Mouse (Mus musculus) kidney, adult 2 months (tissue): ENCODE results near the gene Nodal. TPM values are rescaled to one million over a fixed set of nuclear protein-coding genes. Genes with fewer than 3 reads are reported as not detected.

Source experiments
- DNase-seq: peaks from one replicate; pipeline ENCODE4 v3.0.0; 2021
- H3K27ac ChIP-seq: fragments of 200-500 bp; 2 replicates; pipeline ENCODE4 v1.5.1; 2012; ENCODE audit warnings: low read depth, low read length, control low read depth, inconsistent platforms; ENCODE audit not compliant: insufficient read depth
- H3K27me3 ChIP-seq: fragments of 200-500 bp; replicated peaks from 2 replicates; pipeline ENCODE4 v1.6.1; 2012; ENCODE audit warnings: mild to moderate bottlenecking, moderate library complexity, low read length, inconsistent platforms; ENCODE audit not compliant: control insufficient read depth, insufficient read depth
- H3K36me3 ChIP-seq: fragments of 200-500 bp; 2 replicates; pipeline ENCODE4 v1.6.1; 2012; ENCODE audit warnings: mild to moderate bottlenecking, moderate library complexity, low read length, inconsistent platforms; ENCODE audit not compliant: control insufficient read depth, insufficient read depth
- H3K4me1 ChIP-seq: fragments of 200-500 bp; 2 replicates; pipeline ENCODE4 v1.6.1; 2011; ENCODE audit warnings: low read length; ENCODE audit not compliant: control insufficient read depth, insufficient read depth
- H3K4me3 ChIP-seq: fragments of 200-500 bp; 2 replicates; pipeline ENCODE4 v1.5.1; 2011; ENCODE audit warnings: mild to moderate bottlenecking, low read depth, low read length, control low read depth; ENCODE audit not compliant: insufficient read depth
- CTCF ChIP-seq: fragments of 200-500 bp; conservative IDR thresholded peaks from 2 replicates; pipeline ENCODE4 v1.5.1; 2011; ENCODE audit warnings: low read depth, mild to moderate bottlenecking, control low read depth, low read length, moderate library complexity, mixed read lengths; ENCODE audit not compliant: insufficient read depth, insufficient read length
- POLR2A ChIP-seq: fragments of 200-500 bp; IDR thresholded peaks from one replicate; pipeline ENCODE4 v1.6.1; 2011; ENCODE audit warnings: low read depth, low read length, control low read depth
- WGBS: fragments of 180-500 bp; shearing (Covaris S2); methylation state at CpG from one replicate; pipeline ENCODE4 v1.1.7; 2018; 5-methylcytosine and 5-hydroxymethylcytosine counted together
- polyA plus RNA-seq: library from polyadenylated mRNA; depleted of rRNA; stranded (reverse); fragments of >200 nt; gene quantifications from 2 replicates; pipeline ENCODE4 v1.2.3, GENCODE M21; 2012; rRNA removed

Nodal gene
- polyA plus RNA-seq, 1 experiment = 0.06 TPM

GRCm38 (mm10) chr10:61465009-61465408 lies 47.2 kb downstream of the Nodal start:
- TF ChIP-seq CTCF = no peak
- 58% methylated on average over 4 of the region's 4 CpGs for WGBS
- Histone ChIP-seq H3K4me3 (no peak overlapping the region), H3K27ac (no peak overlapping the region), H3K4me1 (no peaks in the 10 kb centered on the region), H3K27me3 (no peaks in the 10 kb centered on the region), H3K36me3 (no peaks in the 10 kb centered on the region)
- DNase-seq = no peak

- H3K27me3 ChIP-seq = no peaks in the 10 kb centered on the region
- H3K4me3 ChIP-seq = no peak overlapping the region
- WGBS = 73% methylated on average over 8 of the region's 8 CpGs
- no peak overlapping the region for H3K27ac ChIP-seq
- no peaks in the 10 kb centered on the region for H3K36me3 ChIP-seq
- H3K4me1 ChIP-seq = no peaks in the 10 kb centered on the region
- no peak for DNase-seq
- TF ChIP-seq POLR2A = no peak
- peak; percentile 41 for TF ChIP-seq CTCF
These were observed 48.5 kb downstream of the Nodal start for GRCm38 (mm10) chr10:61466242-61466641.

GRCm38 (mm10) chr10:61466873-61467272 lies 49.1 kb downstream of the Nodal start:
- H3K4me3 ChIP-seq = no peak overlapping the region
- WGBS = 20% methylated on average over 5 of the region's 5 CpGs
- DNase-seq = no peak
- no peaks in the 10 kb centered on the region for H3K4me1 ChIP-seq
- H3K36me3 ChIP-seq = no peaks in the 10 kb centered on the region
- H3K27me3 ChIP-seq = no peaks in the 10 kb centered on the region
- no peak overlapping the region for H3K27ac ChIP-seq
- TF ChIP-seq CTCF (peak; percentile 65), POLR2A (no peak)

GRCm38 (mm10) chr10:61468900-61469299 lies 51.1 kb downstream of the Nodal start:
- 60% methylated on average over 7 of the region's 7 CpGs for WGBS
- no peaks in the 10 kb centered on the region for H3K36me3 ChIP-seq
- no peak overlapping the region for H3K27ac ChIP-seq
- no peaks in the 10 kb centered on the region for H3K4me1 ChIP-seq
- H3K4me3 ChIP-seq = no peak overlapping the region
- TF ChIP-seq POLR2A (no peak), CTCF (no peak)
- DNase-seq = no peak
- no peaks in the 10 kb centered on the region for H3K27me3 ChIP-seq

DNA sequence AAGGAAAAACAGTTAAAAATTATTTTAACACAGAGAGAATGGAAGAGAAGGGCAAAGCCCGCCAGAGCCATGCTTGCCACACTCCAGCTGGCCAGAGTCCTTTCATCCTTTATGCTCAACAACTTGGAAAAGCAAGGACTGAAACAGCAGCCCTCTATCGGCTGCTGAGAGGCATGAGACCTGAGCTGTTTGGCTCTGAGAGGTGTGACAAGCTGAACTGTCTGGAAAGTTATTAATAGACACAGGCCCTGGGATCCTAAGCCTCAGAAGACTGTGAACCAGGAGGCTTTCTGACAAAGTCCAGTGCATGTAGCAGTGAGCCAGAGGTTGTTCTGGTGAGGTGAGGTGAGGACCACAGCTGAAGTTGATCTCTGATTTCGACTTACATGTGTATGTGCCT lies 55.9 kb downstream of the Nodal start:
- H3K36me3 ChIP-seq = no peaks in the 10 kb centered on the region
- no peak overlapping the region for H3K4me3 ChIP-seq
- no peak for TF ChIP-seq CTCF
- no peak for TF ChIP-seq POLR2A
- no peak overlapping the region for H3K27ac ChIP-seq
- 50% methylated on average over 3 of the region's 3 CpGs for WGBS
- no peaks in the 10 kb centered on the region for H3K27me3 ChIP-seq
- peak; percentile 15 for DNase-seq
- no peaks in the 10 kb centered on the region for H3K4me1 ChIP-seq

DNA sequence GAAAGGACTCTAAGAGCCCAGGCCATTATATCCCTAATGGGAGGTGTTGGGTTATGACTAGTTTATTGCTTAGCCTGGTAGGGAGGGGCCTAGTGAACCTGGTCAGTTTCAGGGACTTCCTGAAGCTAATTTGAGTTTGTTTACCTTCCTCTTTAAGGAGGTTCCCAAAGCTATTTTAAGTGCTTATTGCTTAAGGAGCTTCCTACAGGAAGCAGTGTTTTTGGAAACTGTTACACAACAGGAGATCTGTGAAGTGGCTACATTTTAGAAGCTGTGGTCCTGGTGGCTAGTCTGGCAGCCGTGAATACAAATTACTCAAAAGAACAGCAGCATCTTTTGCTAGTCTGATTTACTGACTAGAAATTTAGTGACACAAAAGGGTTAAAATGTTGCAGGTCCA lies 56.6 kb downstream of the Nodal start:
- no peaks in the 10 kb centered on the region for H3K4me1 ChIP-seq
- no peak overlapping the region for H3K27ac ChIP-seq
- H3K27me3 ChIP-seq = no peaks in the 10 kb centered on the region
- TF ChIP-seq CTCF = no peak
- no peak for TF ChIP-seq POLR2A
- H3K36me3 ChIP-seq = no peaks in the 10 kb centered on the region
- no peak overlapping the region for H3K4me3 ChIP-seq
- WGBS = 76% methylated on average over 1 of the region's 1 CpGs
- no peak for DNase-seq

Other genes with a start within 250 kb of the Nodal start
- gene Tbata, start 246.0 kb upstream of the Nodal start, polyA plus RNA-seq = 0.19 and 0.20 TPM in 2 replicates
- 1.3 and 1.7 TPM in 2 replicates for gene Adamts14, start 144.5 kb upstream of the Nodal start, polyA plus RNA-seq
- gene Prf1, start 120.1 kb upstream of the Nodal start, polyA plus RNA-seq = 0.65 and 1.5 TPM in 2 replicates
- 8.8 and 10.8 TPM in 2 replicates for gene Pald1, start 34.4 kb upstream of the Nodal start, polyA plus RNA-seq
- gene Eif4ebp2, start 34.7 kb downstream of the Nodal start, polyA plus RNA-seq = 127 and 128 TPM in 2 replicates
- gene Lrrc20, start 57.8 kb downstream of the Nodal start, polyA plus RNA-seq = 4.0 and 4.6 TPM in 2 replicates
- 0.05 and 0.08 TPM in 2 replicates for gene Npffr1, start 177.5 kb downstream of the Nodal start, polyA plus RNA-seq
- gene Ppa1, start 230.6 kb downstream of the Nodal start, polyA plus RNA-seq = 34.6 and 34.9 TPM in 2 replicates